Mouse (Mus musculus): Measurements from ENCODE around the gene Klf17.

- TF ChIP-seq CTCF (IDR thresholded peaks at IDR 0.05; ENCODE audit: low read depth) (no peak), EP300 (IDR thresholded peaks at IDR 0.05; ENCODE audit: low read depth) (no peak)
These were observed 53.1 kb downstream of the Klf17 start for GRCm38 (mm10) chr4:117712314-117712713.

Data from liver, postnatal 0 days (tissue).